Mouse (Mus musculus) midbrain, embryonic 16.5 days (tissue): Measurements from ENCODE around the gene Zfp65. TPM values are rescaled to one million over a fixed set of nuclear protein-coding genes. Genes with fewer than 3 reads are reported as not detected.
"Not testable (repeated sequence)": the region's sequence is repeated elsewhere in the genome, so short reads cannot be mapped to it uniquely, and the experiment has no call there.

Experiments used
- ATAC-seq: fragments of 200-750 bp; cut with Nextera tagmentation; 2 replicates; pipeline ENCODE4 v1.8.0; 2017; ENCODE audit warnings: moderate TSS enrichment
- H3K27ac ChIP-seq: fragments of 300-500 bp; sonication (generic); 2 replicates; pipeline ENCODE4 v1.5.1; 2014; ENCODE audit warnings: mild to moderate bottlenecking, low read length, mixed read lengths
- H3K27me3 ChIP-seq: fragments of 300-500 bp; sonication (generic); 2 replicates; pipeline ENCODE4 v1.6.1; 2014; ENCODE audit warnings: low read depth, low read length, mixed read lengths; ENCODE audit not compliant: control insufficient read depth, insufficient read depth
- H3K36me3 ChIP-seq: fragments of 300-500 bp; sonication (generic); 2 replicates; pipeline ENCODE4 v1.6.1; 2014; ENCODE audit warnings: mild to moderate bottlenecking, low read length, moderate library complexity, mixed read lengths; ENCODE audit not compliant: control insufficient read depth, insufficient read depth
- H3K4me1 ChIP-seq: fragments of 300-500 bp; sonication (generic); 2 replicates; pipeline ENCODE4 v1.6.1; 2014; ENCODE audit warnings: mild to moderate bottlenecking, low read length, mixed read lengths; ENCODE audit not compliant: control insufficient read depth, insufficient read depth
- H3K4me2 ChIP-seq: fragments of 300-500 bp; sonication (generic); 2 replicates; pipeline ENCODE4 v1.6.1; 2014; ENCODE audit warnings: mild to moderate bottlenecking, low read length, mixed read lengths
- H3K4me3 ChIP-seq: fragments of 300-500 bp; sonication (generic); 2 replicates; pipeline ENCODE4 v1.5.1; 2014; ENCODE audit warnings: low read depth, mild to moderate bottlenecking, low read length, moderate library complexity, mixed read lengths
- H3K9ac ChIP-seq: fragments of 300-500 bp; sonication (generic); 2 replicates; pipeline ENCODE4 v1.6.1; 2014; ENCODE audit warnings: low read depth, low read length, mixed read lengths
- H3K9me3 ChIP-seq: fragments of 300-500 bp; sonication (generic); replicated peaks from 2 replicates; pipeline ENCODE4 v1.6.1; 2014; ENCODE audit warnings: mild to moderate bottlenecking, low read length, mixed read lengths; ENCODE audit not compliant: control insufficient read depth, poor library complexity, severe bottlenecking
- WGBS: fragments of 180-500 bp; shearing (Covaris S2); extraction: QIAGEN DNeasy Blood & Tissue Kit; methylation state at CpG from one replicate; pipeline ENCODE4 v1.1.7; 2014; 5-methylcytosine and 5-hydroxymethylcytosine counted together
- polyA plus RNA-seq: library from polyadenylated mRNA; unstranded; fragments of >200 nt; fragmentation: Nextera tagmentation; extraction: Ambion mirVana; gene quantifications from 2 replicates; pipeline ENCODE4 v1.2.1, GENCODE M21; 2015

The Zfp65 gene
- polyA plus RNA-seq: 9.2 and 9.3 TPM in 2 replicates

DNA sequence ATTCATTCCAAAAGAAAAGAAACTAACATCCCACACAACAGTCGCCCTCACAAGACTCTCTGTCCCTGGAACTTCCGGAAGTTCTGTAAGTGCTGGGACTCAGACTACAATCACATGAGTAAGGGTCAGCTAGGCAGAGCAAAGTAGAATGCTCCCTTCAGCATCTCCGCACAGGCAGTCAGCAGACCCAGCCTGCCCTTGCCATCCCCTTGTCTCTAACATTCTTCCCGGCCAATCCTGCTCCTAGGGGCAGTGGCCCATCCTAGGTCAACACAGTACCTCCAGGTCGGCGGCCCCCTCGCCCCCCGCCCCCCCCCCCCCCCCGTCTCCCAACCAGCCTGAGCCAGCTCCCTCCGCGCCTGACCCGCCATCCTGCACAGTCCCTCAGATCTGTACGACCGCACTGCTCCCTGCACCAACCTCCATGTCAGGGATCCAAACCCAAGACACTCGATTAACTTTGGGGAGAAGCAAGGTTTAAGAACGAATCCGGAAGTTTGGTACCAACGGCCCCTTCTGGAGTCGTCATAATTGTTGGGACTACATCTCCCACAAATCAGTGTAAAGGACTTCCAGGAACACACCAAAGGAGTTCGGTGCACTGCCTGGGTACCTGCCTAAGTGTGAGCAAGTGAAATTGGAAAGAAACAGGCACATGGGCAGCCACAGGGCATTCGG, at the start of gene Zfp65:
Gene Zfp65 (minus strand): TSS at position 533 of the 678 bp plus-strand sequence.
- no peaks in the 10 kb centered on the region for H3K27me3 ChIP-seq
- H3K4me2 ChIP-seq: peak within 1 kb of the TSS; percentile 78
- no peaks in the 10 kb centered on the region for H3K36me3 ChIP-seq
- WGBS: 1% methylated on average over 13 of the region's 21 CpGs
- no peaks in the 10 kb centered on the region for H3K9me3 ChIP-seq
- peak within 1 kb of the TSS; percentile 75 for H3K9ac ChIP-seq
- H3K27ac ChIP-seq: peak within 1 kb of the TSS; percentile 26; the same call in 1 of the 2 replicates
- H3K4me3 ChIP-seq: peak within 1 kb of the TSS; percentile 61
- peak; percentile 93 for ATAC-seq
- peaks cover 18% of the 10 kb centered on the region for H3K4me1 ChIP-seq

GRCm38 (mm10) chr13:67763031-67763768, 34.2 kb upstream of the Zfp65 start:
- Histone ChIP-seq H3K36me3 (no peaks in the 10 kb centered on the region), H3K27me3 (no peaks in the 10 kb centered on the region)
- WGBS: 79% methylated on average over 2 of the region's 2 CpGs

GRCm38 (mm10) chr13:67759966-67760365, 31.0 kb upstream of the Zfp65 start:
- ATAC-seq: no peak
- no peaks in the 10 kb centered on the region for H3K36me3 ChIP-seq
- peaks cover 4% of the 10 kb centered on the region; the same call in 1 of the 2 replicates for H3K4me1 ChIP-seq
- H3K9me3 ChIP-seq: no peaks in the 10 kb centered on the region
- WGBS: 93% methylated on average over 1 of the region's 1 CpGs
- H3K27me3 ChIP-seq: no peaks in the 10 kb centered on the region
- H3K4me2 ChIP-seq: no peak overlapping the region
- H3K4me3 ChIP-seq: no peak overlapping the region
- H3K27ac ChIP-seq: no peak overlapping the region
- no peak overlapping the region for H3K9ac ChIP-seq

More at GRCm38 (mm10) chr13:67763031-67763768, 34.2 kb upstream of the Zfp65 start:
- Histone ChIP-seq H3K27ac (no peak overlapping the region), H3K9ac (no peak overlapping the region), H3K4me2 (no peak overlapping the region), H3K4me3 (no peak overlapping the region), H3K4me1 (no peaks in the 10 kb centered on the region), H3K9me3 (no peaks in the 10 kb centered on the region)
- ATAC-seq: no peak

- peaks cover 4% of the 10 kb centered on the region; the same call in 1 of the 2 replicates for H3K36me3 ChIP-seq
- H3K27ac ChIP-seq: no peak overlapping the region
- H3K4me1 ChIP-seq: peaks cover 9% of the 10 kb centered on the region
- H3K4me2 ChIP-seq: no peak overlapping the region; the same call in 1 of the 2 replicates
- H3K9ac ChIP-seq: no peak overlapping the region
- H3K4me3 ChIP-seq: no peak overlapping the region
- no peak for ATAC-seq
- no peaks in the 10 kb centered on the region for H3K27me3 ChIP-seq
- H3K9me3 ChIP-seq: no peaks in the 10 kb centered on the region
- 84% methylated on average over 6 of the region's 6 CpGs for WGBS
Observed at GRCm38 (mm10) chr13:67755761-67756160, 26.8 kb upstream of the Zfp65 start.

- Histone ChIP-seq H3K9ac (peak within 1 kb of the TSS; percentile 49), H3K4me3 (peak within 1 kb of the TSS; percentile 77), H3K4me2 (peak within 1 kb of the TSS; percentile 47), H3K27ac (peak within 1 kb of the TSS; percentile 79), H3K9me3 (no peaks in the 10 kb centered on the region), H3K4me1 (peaks cover 9% of the 10 kb centered on the region), H3K27me3 (no peaks in the 10 kb centered on the region), H3K36me3 (peaks cover 6% of the 10 kb centered on the region)
- 8% methylated on average over 24 of the region's 24 CpGs for WGBS
- peak; percentile 97 for ATAC-seq
Observed at GRCm38 (mm10) chr13:67754333-67755306, 25.6 kb upstream of the Zfp65 start, which contains the start of gene Zfp85. Gene Zfp85 (minus strand): TSS chr13:67755228.

GRCm38 (mm10) chr13:67743896-67744295, 14.9 kb upstream of the Zfp65 start:
- peaks cover 4% of the 10 kb centered on the region; the same call in 1 of the 2 replicates for H3K9me3 ChIP-seq
- H3K36me3 ChIP-seq: peaks cover 12% of the 10 kb centered on the region
- no peak overlapping the region for H3K27ac ChIP-seq
- no peak overlapping the region for H3K4me3 ChIP-seq
- no peak for ATAC-seq
- H3K4me2 ChIP-seq: no peak overlapping the region
- no peak overlapping the region for H3K9ac ChIP-seq
- WGBS: 91% methylated on average over 9 of the region's 9 CpGs
- H3K4me1 ChIP-seq: no peaks in the 10 kb centered on the region
- no peaks in the 10 kb centered on the region for H3K27me3 ChIP-seq

GRCm38 (mm10) chr13:67742941-67743340, 14.0 kb upstream of the Zfp65 start:
- Histone ChIP-seq H3K27me3 (no peaks in the 10 kb centered on the region), H3K27ac (no peak overlapping the region), H3K4me2 (no peak overlapping the region), H3K36me3 (peaks cover 4% of the 10 kb centered on the region), H3K4me1 (no peaks in the 10 kb centered on the region), H3K9ac (no peak overlapping the region), H3K4me3 (no peak overlapping the region), H3K9me3 (peaks cover under 1% of the 10 kb centered on the region; the same call in 1 of the 2 replicates)
- WGBS: 89% methylated on average over 3 of the region's 3 CpGs
- ATAC-seq: no peak

- 92% methylated on average over 9 of the region's 9 CpGs for WGBS
- not testable (repeated sequence) for H3K4me2 ChIP-seq, H3K9me3 ChIP-seq, H3K27ac ChIP-seq, H3K36me3 ChIP-seq, H3K9ac ChIP-seq, H3K4me3 ChIP-seq, H3K4me1 ChIP-seq, H3K27me3 ChIP-seq, ATAC-seq
Observed at GRCm38 (mm10) chr13:67734391-67734790, 5.4 kb upstream of the Zfp65 start.
